Mouse (Mus musculus) T-helper 17 cell (primary cell): ENCODE results near the gene Arid5b.

Source experiments
- in situ Hi-C, 2 experiments: fragments of 300-600 bp; cut with MboI, MseI; formaldehyde crosslinking; loops; 1 replicate in 1 of 2; 2 replicates in 1 of 2; pipeline ENCODE4 v1.15.1; 2025; ENCODE audit warnings: high pct_unique_total_duplicates in 2 of 2

Gene Arid5b

DNA sequence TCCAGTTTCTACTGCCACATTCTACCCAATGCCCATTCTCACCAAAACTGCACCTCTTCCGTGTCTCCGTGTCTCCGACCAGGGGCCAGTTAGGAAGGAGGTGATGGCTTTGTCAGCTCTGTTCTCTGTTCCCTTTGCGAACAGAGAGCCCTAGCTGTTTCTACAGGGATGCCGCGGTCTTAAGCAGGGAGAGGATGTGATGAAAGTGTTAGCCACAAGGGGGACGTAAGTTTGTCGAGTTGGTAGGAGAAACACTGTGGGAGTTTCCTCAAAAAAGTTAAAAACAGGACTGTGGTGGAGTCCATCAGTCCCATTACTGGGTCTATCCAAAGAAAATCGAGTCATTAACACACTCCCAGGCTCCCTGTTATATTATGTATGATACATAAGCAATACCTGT lies 106.6 kb downstream of the Arid5b start:
- in situ Hi-C loops: no loop called here

DNA sequence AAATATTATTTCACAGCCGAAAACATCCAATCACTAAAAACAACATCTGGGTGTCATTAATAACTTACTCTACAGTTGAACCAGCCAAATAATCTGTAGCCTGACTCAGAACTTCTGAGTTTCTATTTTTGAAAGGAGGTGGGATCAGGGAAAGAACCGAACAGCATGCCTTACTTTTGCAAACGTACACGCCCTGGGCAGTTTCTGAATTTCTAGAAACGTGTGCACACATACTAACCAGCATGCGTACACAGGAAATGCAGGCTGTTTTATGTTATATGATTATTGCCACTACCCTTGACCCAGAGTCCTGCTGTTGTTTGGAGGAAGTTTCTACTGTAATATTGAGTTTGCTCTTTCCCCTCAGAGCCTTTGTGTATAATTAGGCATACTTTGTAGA lies 109.9 kb downstream of the Arid5b start:
- in situ Hi-C loops: no loop called here

DNA sequence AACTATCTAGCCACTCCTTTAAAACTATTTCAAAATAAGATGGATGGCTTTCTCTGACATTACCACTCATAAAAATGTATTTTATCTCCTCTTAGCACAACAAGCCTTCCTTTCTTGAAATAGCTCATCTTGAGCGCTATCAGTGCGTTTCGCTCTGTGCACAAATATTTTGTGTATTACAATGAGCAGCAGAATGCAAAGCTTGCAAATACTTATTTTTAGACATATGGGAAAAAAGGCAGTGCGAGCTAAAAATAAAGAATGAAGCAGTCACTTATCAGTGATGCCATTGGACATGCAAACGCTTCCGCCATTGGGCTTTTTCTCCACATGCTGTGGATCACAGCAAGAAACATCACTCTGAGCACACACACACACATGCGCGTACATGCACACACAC lies 110.4 kb downstream of the Arid5b start:
- in situ Hi-C loops: no loop called here

GRCm38 (mm10) chr10:68167118-68167517 lies 111.4 kb downstream of the Arid5b start:
- in situ Hi-C loops: no loop called here

- in situ Hi-C loops: no loop called here
Observed at GRCm38 (mm10) chr10:68166695-68167086, 111.8 kb downstream of the Arid5b start.

DNA sequence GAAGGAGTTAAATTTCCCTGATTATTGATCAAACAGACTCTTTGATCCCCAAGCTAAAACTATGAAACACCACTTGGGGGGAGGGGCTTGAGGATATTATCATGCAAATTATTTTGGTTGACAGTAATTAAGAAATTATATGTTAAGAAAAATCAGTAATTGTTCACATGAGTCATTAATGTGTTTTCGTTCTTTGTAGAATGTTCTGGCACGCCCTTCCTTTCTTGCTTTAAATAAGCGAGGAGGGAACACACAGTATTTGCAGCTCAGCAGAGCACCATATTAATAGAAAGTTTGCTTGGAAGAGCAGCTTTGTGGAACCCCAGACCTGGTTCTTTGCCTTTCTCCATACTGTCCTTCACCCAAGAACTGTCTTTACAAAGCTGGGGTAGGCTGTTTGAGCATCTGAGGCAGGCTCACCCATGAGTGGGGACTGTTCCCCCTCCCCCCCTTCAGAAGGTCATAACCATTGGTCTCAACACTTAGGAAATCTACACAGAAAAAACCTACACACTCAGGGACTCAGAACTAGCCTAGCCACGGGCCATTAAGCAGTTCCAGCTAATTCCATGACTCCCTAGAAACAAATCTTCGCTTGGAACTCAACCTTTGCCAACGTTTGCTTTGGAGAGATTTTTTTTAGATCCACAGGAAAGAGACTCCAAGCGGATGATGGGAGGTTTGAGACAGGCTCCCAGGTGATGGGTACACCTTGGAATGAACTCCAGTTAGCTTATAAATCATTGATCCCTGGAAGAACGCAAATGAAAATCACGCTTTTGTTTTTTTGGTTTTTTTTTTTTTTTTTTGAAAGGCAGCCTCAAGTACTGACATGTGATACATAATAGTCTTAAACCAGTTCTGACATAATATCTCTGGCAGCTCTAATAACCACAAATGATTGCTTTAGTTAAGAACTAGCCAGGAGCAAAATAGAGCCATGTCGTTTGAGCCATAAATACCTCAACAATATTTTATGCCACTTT lies 112.5 kb downstream of the Arid5b start:
- in situ Hi-C loops: no loop called here

- in situ Hi-C loops: no loop called here
Observed at GRCm38 (mm10) chr10:68164723-68165706, 113.5 kb downstream of the Arid5b start.

DNA sequence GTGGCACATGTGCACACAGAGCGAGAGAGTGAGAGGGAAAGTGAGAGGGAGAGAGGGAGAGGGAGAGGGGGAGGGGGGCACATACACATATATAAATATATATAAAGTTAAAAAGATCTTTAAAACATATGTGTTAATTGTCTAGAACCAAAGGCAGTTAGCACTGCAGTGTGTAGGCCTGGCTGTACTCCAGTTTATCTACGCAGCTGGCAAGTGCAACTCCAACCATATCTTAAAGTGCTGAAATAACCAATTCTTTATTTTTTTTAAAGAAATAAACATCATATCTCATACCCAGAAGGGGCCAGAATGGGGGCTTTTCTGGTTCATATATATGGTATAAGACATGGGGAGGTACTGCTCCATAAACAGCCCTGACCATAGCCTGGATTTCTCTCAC lies 114.4 kb downstream of the Arid5b start:
- in situ Hi-C loops: no loop called here

GRCm38 (mm10) chr10:68159759-68160158 lies 118.8 kb downstream of the Arid5b start:
- in situ Hi-C loops: no loop called here

GRCm38 (mm10) chr10:68158555-68158954 lies 120.0 kb downstream of the Arid5b start:
- in situ Hi-C loops: no loop called here

DNA sequence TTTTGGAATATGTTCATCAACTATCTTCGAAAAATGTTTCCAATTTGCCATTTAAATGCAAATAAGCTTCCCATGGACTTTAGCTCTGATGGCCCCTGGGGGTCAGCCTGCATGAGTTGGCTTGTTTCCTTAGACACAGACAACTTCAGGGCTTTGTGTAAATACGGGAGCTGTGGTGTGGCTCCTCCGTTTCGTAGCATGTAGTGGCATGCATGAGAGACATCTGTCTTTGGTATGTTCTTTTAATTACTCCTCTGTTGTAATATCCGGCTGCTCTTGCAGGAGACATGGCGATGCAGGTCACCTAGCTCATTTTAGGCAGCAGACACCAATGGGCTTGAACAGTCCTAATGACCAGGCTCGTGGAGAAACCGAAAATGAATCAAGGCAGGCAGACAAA lies 121.0 kb downstream of the Arid5b start:
- in situ Hi-C loops: no loop called here

DNA sequence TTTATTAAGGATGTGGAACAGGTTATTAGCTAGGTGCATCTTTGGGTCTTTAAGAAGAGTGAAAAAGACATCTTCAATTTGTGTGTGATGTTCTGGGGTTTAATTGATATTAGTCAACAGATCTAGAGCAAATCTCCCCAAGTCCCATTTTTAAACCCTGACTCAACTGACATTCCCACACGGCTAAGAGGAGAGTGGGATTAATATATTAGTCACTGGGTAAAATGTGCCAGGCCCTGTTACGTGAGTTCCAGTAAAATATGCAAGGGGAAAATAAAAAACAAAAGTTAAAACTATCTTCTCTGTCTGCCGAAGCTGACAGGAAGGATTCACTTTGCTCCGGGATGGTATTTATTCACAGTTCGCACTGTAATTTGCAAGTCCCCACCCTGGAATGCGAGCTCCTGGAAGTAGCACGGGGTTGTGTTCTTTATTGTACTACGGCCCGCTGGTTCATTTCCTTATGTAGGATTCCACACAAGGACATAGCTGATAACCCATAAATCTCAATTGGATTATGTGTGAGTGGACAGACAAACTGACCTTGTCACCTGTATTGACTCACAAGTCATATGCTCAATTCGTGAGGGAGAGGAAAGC lies 121.8 kb downstream of the Arid5b start:
- in situ Hi-C loops: no loop called here

- in situ Hi-C loops: no loop called here
Observed at GRCm38 (mm10) chr10:68156159-68156558, 122.4 kb downstream of the Arid5b start.

DNA sequence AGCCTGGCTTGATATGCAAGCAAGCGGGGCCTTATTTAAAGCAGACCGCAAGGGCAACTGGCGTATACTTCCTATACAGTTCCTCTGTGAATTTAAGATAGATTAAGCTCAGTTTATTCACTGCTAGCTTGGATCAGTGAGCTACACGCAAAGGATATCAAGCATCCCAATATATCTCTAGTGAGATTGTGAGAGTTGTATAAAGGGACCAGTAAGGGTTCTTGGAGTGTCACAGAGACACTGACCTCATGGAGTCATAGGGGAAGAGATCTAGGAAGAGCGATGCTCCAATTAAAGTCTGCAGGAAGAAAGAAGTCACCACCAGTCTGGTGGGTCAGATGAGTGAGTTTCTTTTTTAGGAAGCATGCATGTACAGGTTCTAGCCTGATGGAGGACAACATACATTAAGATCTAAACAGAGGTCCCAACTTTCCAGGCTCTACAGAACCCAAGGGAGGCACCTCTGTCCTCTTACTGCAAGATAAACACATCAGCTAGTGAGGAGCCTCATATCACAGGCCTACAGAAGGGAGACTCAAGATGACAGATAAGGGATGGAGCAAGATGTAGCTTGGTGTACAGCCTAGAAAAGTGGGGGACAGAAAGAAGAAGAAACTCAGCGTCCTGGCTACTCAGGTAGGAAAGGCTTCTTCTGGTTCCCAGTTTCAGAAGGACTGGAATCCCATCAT lies 123.0 kb downstream of the Arid5b start:
- in situ Hi-C loops: no loop called here

- in situ Hi-C loops: no loop called here
Observed at GRCm38 (mm10) chr10:68154046-68154765, 124.3 kb downstream of the Arid5b start.

DNA sequence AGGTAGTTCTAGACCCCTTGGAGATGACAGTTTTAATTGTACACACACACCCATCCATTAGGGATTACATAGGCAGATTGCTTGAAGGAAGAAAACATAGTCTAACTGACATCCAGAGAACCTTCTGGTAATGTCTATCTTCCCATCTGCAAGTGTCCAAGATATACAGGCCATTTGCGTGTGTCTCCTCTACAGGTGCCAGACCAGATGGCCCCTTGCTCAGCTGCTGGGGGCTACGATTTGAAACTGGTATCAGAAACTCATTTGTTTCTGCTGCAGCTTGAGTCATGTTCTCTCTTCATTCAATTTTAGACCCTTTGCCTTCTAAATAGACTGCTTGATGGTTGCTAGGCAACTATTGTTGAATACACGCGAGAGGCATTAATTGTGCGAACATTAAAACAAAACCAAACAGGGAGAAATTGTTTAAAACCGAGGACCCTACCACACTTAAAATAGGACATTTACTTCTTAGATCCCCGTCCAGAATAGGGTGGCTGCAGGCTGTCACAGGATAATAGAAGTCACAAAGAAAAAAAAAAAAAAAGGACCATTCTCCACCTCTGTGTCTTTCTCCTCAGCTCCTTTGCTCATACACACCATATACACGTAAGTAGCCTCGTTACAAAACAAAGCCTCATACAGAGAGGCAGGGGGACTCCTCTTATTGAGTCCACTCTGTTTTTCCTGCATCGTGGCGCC lies 125.0 kb downstream of the Arid5b start:
- in situ Hi-C loops: no loop called here

DNA sequence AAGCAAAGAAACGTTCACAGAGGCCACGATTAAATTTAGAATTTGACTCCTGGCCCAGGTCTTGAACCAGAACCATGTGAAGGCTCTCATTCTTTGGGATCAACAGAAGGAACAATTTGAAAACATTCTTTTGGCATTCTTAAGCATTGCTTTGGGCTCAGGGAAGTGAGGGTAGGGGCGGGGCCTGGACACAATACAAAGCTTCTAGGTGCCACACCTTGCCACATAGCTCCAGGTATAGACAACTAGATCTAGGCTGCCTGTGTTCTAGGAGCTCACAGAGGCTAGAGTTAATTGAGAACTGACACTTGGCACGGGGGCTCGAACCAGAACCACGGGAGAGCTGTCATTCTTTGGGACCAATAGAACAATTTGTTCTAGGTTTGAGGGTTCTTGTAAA lies 130.0 kb downstream of the Arid5b start:
- in situ Hi-C loops: no loop called here

GRCm38 (mm10) chr10:68147730-68148129 lies 130.8 kb downstream of the Arid5b start:
- in situ Hi-C loops: no loop called here

DNA sequence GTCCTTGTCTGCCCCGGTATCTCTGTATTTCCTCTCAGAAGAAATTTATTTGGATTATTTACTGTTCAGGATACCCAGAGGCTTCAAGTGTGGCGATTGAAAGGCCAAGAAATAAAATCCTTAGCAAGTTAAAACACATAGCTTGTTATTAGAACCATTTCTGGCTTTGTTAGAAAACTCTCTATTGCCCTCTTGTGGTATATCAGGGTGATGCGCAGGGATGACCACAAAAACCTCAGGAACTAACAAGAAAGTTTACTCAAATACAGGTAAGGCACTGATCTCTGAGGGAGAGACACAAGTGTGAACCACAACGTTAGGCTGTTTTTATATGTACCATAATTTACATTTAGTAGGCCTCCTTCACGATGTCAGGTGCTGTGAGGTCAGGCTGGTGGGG lies 131.7 kb downstream of the Arid5b start:
- in situ Hi-C loops: no loop called here
